Mouse (Mus musculus): Measurements from ENCODE around the gene Abcc2.

GRCm38 (mm10) chr19:43847056-43847455 lies 65.1 kb downstream of the Abcc2 start:
- TF ChIP-seq CTCF (IDR thresholded peaks at IDR 0.05; ENCODE audit: low read depth), result no peak
- TF ChIP-seq EP300 (IDR thresholded peaks at IDR 0.05; ENCODE audit: low read depth), result no peak

Measured in liver, embryonic 14.5 days (tissue).